In genomic region chr5:34760850-34761508, GRCm38 (mm10) we compare ENCODE assay signal across 8 mouse cellular contexts. TPM values are rescaled to one million over a fixed set of nuclear protein-coding genes. Genes with fewer than 3 reads are reported as not detected.
DNase-seq lines count a peak whose midpoint lies in the region; ATAC-seq lines count a peak whose summit lies in the region.

No protein-coding gene starts in this region.

- H3K9me3 ChIP-seq in kidney, embryonic 15.5 days (replicated peaks) = no peaks in the 10 kb centered on the region
- no peaks in the 10 kb centered on the region for H3K9me3 ChIP-seq in heart, embryonic 13.5 days
- no peaks in the 10 kb centered on the region for H3K9me3 ChIP-seq in liver, embryonic 12.5 days (replicated peaks)
- H3K9me3 ChIP-seq in neural tube, embryonic 12.5 days = no peaks in the 10 kb centered on the region

- H3K27me3 ChIP-seq in kidney, embryonic 15.5 days = no peaks in the 10 kb centered on the region
- no peaks in the 10 kb centered on the region for H3K27me3 ChIP-seq in heart, embryonic 13.5 days (replicated peaks)
- peaks cover 5% of the 10 kb centered on the region for H3K27me3 ChIP-seq in liver, embryonic 12.5 days (replicated peaks)
- H3K27me3 ChIP-seq in neural tube, embryonic 12.5 days (replicated peaks) = no peaks in the 10 kb centered on the region

- H3K4me2 ChIP-seq in kidney, embryonic 15.5 days = peak overlapping the region; percentile 78
- peak overlapping the region; percentile 92 for H3K4me2 ChIP-seq in heart, embryonic 13.5 days
- H3K4me2 ChIP-seq in liver, embryonic 12.5 days = peak overlapping the region; percentile 89
- H3K4me2 ChIP-seq in neural tube, embryonic 12.5 days (replicated peaks) = peak overlapping the region; percentile 86

- peak overlapping the region; percentile 96 for H3K27ac ChIP-seq in kidney, embryonic 15.5 days
- peak overlapping the region; percentile 94 for H3K27ac ChIP-seq in heart, embryonic 13.5 days (replicated peaks)
- peak overlapping the region; percentile 86 for H3K27ac ChIP-seq in liver, embryonic 12.5 days
- H3K27ac ChIP-seq in neural tube, embryonic 12.5 days = 0 out of 2 replicates have a peak overlapping the region, but pooled peaks have one; percentile 83

- H3K4me3 ChIP-seq in kidney, embryonic 15.5 days (replicated peaks) = peak overlapping the region; percentile 99
- peak overlapping the region; percentile 77 for H3K4me3 ChIP-seq in heart, embryonic 13.5 days
- peak overlapping the region; percentile 95 for H3K4me3 ChIP-seq in liver, embryonic 12.5 days
- H3K4me3 ChIP-seq in neural tube, embryonic 12.5 days = peak overlapping the region; percentile 95

- DNase-seq in kidney, postnatal 25 days = no peak
- no peak for DNase-seq in spleen, adult 18-20 months

- peaks cover 15% of the 10 kb centered on the region for H3K4me1 ChIP-seq in kidney, embryonic 15.5 days
- peaks cover 18% of the 10 kb centered on the region for H3K4me1 ChIP-seq in heart, embryonic 13.5 days
- H3K4me1 ChIP-seq in liver, embryonic 12.5 days = peaks cover 30% of the 10 kb centered on the region
- peaks cover 13% of the 10 kb centered on the region for H3K4me1 ChIP-seq in neural tube, embryonic 12.5 days

- ATAC-seq in kidney, embryonic 15.5 days (replicated peaks; ENCODE audit: low FRiP score) = no peak; the same call in 1 of the 2 replicates
- peak; percentile 11 for ATAC-seq in CD4-positive, CD25-positive, alpha-beta regulatory T cell, adult 4 months
- ATAC-seq in activated CD4-positive, CD25-positive, alpha-beta regulatory T cell, adult 4 months = peak; percentile 4
- ATAC-seq in heart, embryonic 13.5 days (ENCODE audit: extremely low read depth, insufficient number of reproducible peaks, low FRiP score, low TSS enrichment) = no peak; the same call in 1 of the 2 replicates
- ATAC-seq in liver, embryonic 12.5 days = peak; percentile 3; the same call in 1 of the 2 replicates
- ATAC-seq in neural tube, embryonic 12.5 days (ENCODE audit: low FRiP score, low read depth) = peak; percentile 38; the same call in 1 of the 2 replicates

- 0 out of 2 replicates have a peak, but pooled peaks cover under 1% of the 10 kb centered on the region for H3K36me3 ChIP-seq in kidney, embryonic 15.5 days
- H3K36me3 ChIP-seq in heart, embryonic 13.5 days = no peaks in the 10 kb centered on the region
- no peaks in the 10 kb centered on the region for H3K36me3 ChIP-seq in liver, embryonic 12.5 days
- no peaks in the 10 kb centered on the region for H3K36me3 ChIP-seq in neural tube, embryonic 12.5 days

- H3K9ac ChIP-seq in kidney, embryonic 15.5 days = peak overlapping the region; percentile 97
- peak overlapping the region; percentile 84 for H3K9ac ChIP-seq in heart, embryonic 13.5 days
- peak overlapping the region; percentile 98 for H3K9ac ChIP-seq in liver, embryonic 12.5 days
- H3K9ac ChIP-seq in neural tube, embryonic 12.5 days = peak overlapping the region; percentile 89

- under 1% methylated on average over 19 of the region's 19 CpGs for WGBS in kidney, embryonic 15.5 days
- WGBS in heart, embryonic 13.5 days = 1% methylated on average over 19 of the region's 19 CpGs
- under 1% methylated on average over 19 of the region's 19 CpGs for WGBS in liver, embryonic 12.5 days (ENCODE audit: insufficient replicate concordance)
- 1% methylated on average over 19 of the region's 19 CpGs for WGBS in neural tube, embryonic 12.5 days

RNA-seq across cellular contexts. Expression of gene Htt, which starts 0.6 kb away (rescaled TPM):
- 12.5 and 12.9 TPM in 2 replicates for polyA plus RNA-seq in kidney, embryonic 15.5 days (2015; fragmentation: Nextera tagmentation; extraction: Ambion mirVana)
- polyA plus RNA-seq in CD4-positive, CD25-positive, alpha-beta regulatory T cell, adult 4 months (2017; shearing (Covaris generic)) = 10 to 100 TPM; 21.0 to 23.9 TPM
- 10 to 100 TPM; 12.7 to 17.9 TPM for polyA plus RNA-seq in activated CD4-positive, CD25-positive, alpha-beta regulatory T cell, adult 4 months (2017; shearing (Covaris generic))
- polyA plus RNA-seq in heart, embryonic 13.5 days (2015; fragmentation: Nextera tagmentation; extraction: Ambion mirVana) = 7.9 and 8.4 TPM in 2 replicates
- 12.2 and 13.2 TPM in 2 replicates for polyA plus RNA-seq in liver, embryonic 12.5 days (2016; fragmentation: Nextera tagmentation; extraction: Ambion mirVana)
- 16.8 and 18.1 TPM in 2 replicates for polyA plus RNA-seq in neural tube, embryonic 12.5 days (2016; fragmentation: Nextera tagmentation; extraction: Ambion mirVana)

Comparison
In these comparisons a context has a peak if more than half of its experiments do, and no peak if none do; other contexts are left out.
1. ATAC-seq: peak in CD4-positive, CD25-positive, alpha-beta regulatory T cell, adult 4 months (single experiment), activated CD4-positive, CD25-positive, alpha-beta regulatory T cell, adult 4 months (single experiment), liver, embryonic 12.5 days (single experiment) and neural tube, embryonic 12.5 days (single experiment); none in kidney, embryonic 15.5 days (single experiment) and heart, embryonic 13.5 days (single experiment).
2. Peak in every context shown above with its lines, with median percentiles within 50 percentile points of each other: H3K27ac ChIP-seq, H3K4me2 ChIP-seq, H3K4me3 ChIP-seq and H3K9ac ChIP-seq.